Mouse (Mus musculus) right cerebral cortex, postnatal 10 days (tissue): ENCODE results near the gene Scarb2.
A peak's percentile ranks its signal among the peaks of the same experiment; 100 is the strongest.

Experiments used
- DNase-seq, 2 experiments: peaks; one replicate each; pipeline ENCODE4 v3.0.0; 2021; ENCODE audit warnings: low spot score in 2 of 2

Scarb2 gene

GRCm38 (mm10) chr5:92435025-92435584 lies 71.5 kb downstream of the Scarb2 start, which contains the start of gene Nup54:
Gene Nup54 (minus strand): TSS chr5:92435219.
- peak; percentile 97 to 98 for DNase-seq

- no peak for DNase-seq
Measured at GRCm38 (mm10) chr5:92434571-92434985, 72.1 kb downstream of the Scarb2 start.

- no peak for DNase-seq
Measured at GRCm38 (mm10) chr5:92434070-92434469, 72.6 kb downstream of the Scarb2 start.

- DNase-seq, result no peak
Measured at GRCm38 (mm10) chr5:92431611-92432010, 75.0 kb downstream of the Scarb2 start.

GRCm38 (mm10) chr5:92430723-92431122 lies 75.9 kb downstream of the Scarb2 start:
- peak in 1 of 2 experiments; percentile 41 for DNase-seq

- no peak for DNase-seq
Measured at GRCm38 (mm10) chr5:92424126-92424525, 82.5 kb downstream of the Scarb2 start.

GRCm38 (mm10) chr5:92413982-92414375 lies 92.7 kb downstream of the Scarb2 start:
- DNase-seq, result no peak

GRCm38 (mm10) chr5:92413271-92413981 lies 93.2 kb downstream of the Scarb2 start:
- DNase-seq, result no peak

GRCm38 (mm10) chr5:92411461-92412140 lies 95.0 kb downstream of the Scarb2 start:
- no peak for DNase-seq

GRCm38 (mm10) chr5:92410486-92410885 lies 96.1 kb downstream of the Scarb2 start:
- no peak for DNase-seq

GRCm38 (mm10) chr5:92409361-92410155 lies 97.1 kb downstream of the Scarb2 start:
- DNase-seq, result no peak

GRCm38 (mm10) chr5:92404400-92404678 lies 102.3 kb downstream of the Scarb2 start:
- no peak for DNase-seq

- DNase-seq, result no peak
Measured at GRCm38 (mm10) chr5:92403562-92404399, 102.9 kb downstream of the Scarb2 start.

GRCm38 (mm10) chr5:92402816-92403215 lies 103.8 kb downstream of the Scarb2 start:
- no peak for DNase-seq

- DNase-seq, result peak; percentile 60 to 75
Measured at GRCm38 (mm10) chr5:92398153-92398552, 108.5 kb downstream of the Scarb2 start.

GRCm38 (mm10) chr5:92396476-92396875 lies 110.2 kb downstream of the Scarb2 start:
- DNase-seq, result no peak

- DNase-seq, result no peak
Measured at GRCm38 (mm10) chr5:92395764-92396163, 110.9 kb downstream of the Scarb2 start.

GRCm38 (mm10) chr5:92393863-92394262 lies 112.8 kb downstream of the Scarb2 start:
- DNase-seq, result no peak

GRCm38 (mm10) chr5:92392542-92392941 lies 114.1 kb downstream of the Scarb2 start:
- DNase-seq, result no peak
